Mouse (Mus musculus) spleen, postnatal 0 days (tissue): ENCODE measurements around the gene Nme3. TPM values are rescaled to one million over a fixed set of nuclear protein-coding genes. Genes with fewer than 3 reads are reported as not detected.

ENCODE experiments used
- polyA plus RNA-seq: library from polyadenylated mRNA; unstranded; fragments of >200 nt; fragmentation: Nextera tagmentation; extraction: Ambion mirVana; gene quantifications from 2 replicates; pipeline ENCODE4 v1.2.1, GENCODE M21; 2015

The Nme3 gene
- polyA plus RNA-seq = 66.5 and 77.6 TPM in 2 replicates

GRCm38 (mm10) chr17:24896241-24896992, at the start of gene Nme3:
Gene Nme3, plus strand, starts transcription at chr17:24896500.

DNA sequence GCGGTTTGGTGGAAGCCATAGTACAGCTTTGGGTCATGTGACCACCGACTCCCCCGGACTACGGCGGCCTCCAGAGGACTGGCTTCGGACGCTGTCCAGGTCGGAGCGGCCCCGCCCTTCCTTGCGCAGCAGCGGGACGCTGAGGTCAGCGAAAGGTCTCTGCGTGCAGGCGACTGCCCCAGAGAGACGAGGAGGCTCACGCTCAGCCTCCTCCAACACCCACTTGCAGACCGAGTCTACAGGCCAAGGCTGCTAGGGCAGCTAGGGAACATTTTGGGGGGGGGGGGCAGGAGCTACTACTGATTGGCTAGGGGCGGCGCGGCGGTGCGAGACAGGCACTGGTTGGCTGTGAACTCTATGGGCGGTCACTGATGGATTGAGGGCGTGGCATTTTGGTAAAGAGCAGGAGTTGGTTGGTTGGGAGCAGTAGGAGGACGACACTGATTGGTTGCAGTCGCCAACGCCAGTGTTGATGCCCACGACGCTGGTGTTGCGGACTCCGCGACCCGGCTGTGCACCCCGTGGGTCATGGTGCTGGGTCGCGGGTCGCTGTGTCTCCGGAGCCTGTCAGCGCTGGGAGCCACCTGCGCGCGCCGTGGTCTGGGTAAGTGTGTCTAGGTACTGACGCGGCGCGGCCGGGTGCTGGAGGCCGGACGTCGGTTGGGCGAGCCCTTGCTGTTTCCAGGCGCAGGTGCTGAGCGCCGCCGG, 46.1 kb upstream of the Nme3 start, which contains the start of gene Fahd1:
Gene Fahd1, minus strand, starts transcription at position 300 of the 708 bp plus-strand sequence.

GRCm38 (mm10) chr17:24865776-24866175, 30.5 kb upstream of the Nme3 start, which contains the start of gene Igfals:
Gene Igfals, plus strand, starts transcription at chr17:24865997.

GRCm38 (mm10) chr17:24886134-24886931, 10.0 kb upstream of the Nme3 start, which contains the start of the genes Nubp2 and Spsb3:
Gene Nubp2, minus strand, starts transcription at chr17:24886349.
Gene Spsb3, plus strand, starts transcription at chr17:24886643.

DNA sequence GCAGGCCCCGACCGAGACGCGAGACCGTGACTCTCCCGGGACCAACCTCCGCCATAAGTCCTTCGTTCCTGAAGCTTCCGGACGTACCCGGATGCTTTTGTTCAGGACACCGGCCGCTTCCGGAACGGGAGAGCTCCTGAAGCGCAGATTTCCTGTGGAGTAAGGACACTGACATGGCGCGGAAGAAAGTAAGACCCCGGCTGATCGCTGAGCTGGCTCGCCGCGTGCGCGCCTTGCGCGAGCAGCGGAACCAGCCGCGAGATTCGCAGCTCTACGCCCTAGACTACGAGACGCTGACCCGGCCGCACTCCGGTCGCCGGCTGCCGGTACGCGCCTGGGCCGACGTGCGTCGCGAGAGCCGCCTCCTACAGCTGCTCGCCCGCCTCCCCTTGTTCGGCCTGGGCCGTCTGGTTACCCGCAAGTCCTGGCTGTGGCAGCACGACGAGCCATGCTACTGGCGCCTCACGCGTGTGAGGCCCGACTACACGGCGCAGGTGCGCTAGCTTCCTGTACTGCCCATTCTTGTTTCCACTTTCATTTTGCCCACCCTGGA, 1.2 kb upstream of the Nme3 start, which contains the start of the genes Eme2 and Mrps34:
Gene Eme2, minus strand, starts transcription at position 93 of the 553 bp plus-strand sequence.
Gene Mrps34, plus strand, starts transcription at position 122 of the 553 bp plus-strand sequence.

DNA sequence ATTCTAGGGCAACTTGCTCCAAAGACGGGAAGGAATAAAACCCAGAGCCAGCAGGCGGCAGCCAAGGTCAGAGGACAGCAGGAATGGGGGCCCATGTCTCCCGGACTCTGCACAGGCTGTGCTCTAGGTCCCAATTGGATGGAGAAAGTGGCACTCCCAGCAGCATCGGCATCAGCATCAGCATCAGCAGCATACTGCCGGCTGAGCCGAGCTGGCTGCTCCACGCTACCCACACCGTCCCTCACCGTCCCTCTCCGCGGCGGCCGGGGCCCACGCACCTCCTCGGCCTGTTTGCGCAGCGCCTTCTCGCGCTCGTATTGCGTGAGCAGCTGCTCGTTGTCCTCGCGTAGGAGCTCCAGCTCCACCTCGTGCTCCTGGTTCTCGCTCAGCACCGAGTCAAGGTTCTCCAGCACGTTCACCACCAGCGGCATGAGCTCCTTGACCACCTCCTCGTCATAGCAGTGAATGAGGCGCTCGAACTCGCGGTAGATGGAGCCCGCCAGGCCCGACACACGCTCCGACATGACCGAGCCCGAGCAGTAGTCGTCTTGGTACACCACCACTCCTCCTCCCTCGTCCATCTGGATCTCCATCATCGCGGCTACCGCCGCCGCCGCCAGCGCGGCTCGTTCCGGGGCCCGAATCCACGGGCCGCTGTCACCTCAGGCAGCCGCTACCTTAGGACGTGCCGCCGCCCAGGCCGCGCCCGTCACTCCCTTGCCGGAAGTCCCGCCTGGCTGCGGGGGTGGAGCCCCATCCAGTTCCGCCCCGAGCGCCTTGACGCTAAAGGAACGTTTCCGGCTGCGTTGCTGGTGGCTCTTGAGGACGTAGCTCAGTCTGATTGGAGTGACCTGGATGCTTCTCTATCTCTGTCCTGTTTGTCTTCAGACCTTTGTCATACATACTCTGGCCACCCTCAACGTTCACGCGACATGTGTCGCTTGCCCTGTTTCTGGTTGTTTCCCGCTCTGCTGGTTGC, 40.2 kb downstream of the Nme3 start, which contains the start of gene Mapk8ip3:
Gene Mapk8ip3, minus strand, starts transcription at position 719 of the 979 bp plus-strand sequence.

Other genes starting within 250 kb of the Nme3 start
- 32.8 and 46.2 TPM in 2 replicates for gene Slc9a3r2, start 246.2 kb upstream of the Nme3 start, polyA plus RNA-seq
- 0.44 and 0.54 TPM in 2 replicates for gene Npw, start 238.0 kb upstream of the Nme3 start, polyA plus RNA-seq
- gene Zfp598, start 226.8 kb upstream of the Nme3 start, polyA plus RNA-seq = 9.6 and 9.9 TPM in 2 replicates
- gene Syngr3, start 206.5 kb upstream of the Nme3 start, polyA plus RNA-seq = 0.06 and 0.11 TPM in 2 replicates
- 31.0 and 32.6 TPM in 2 replicates for gene Gfer, start 200.3 kb upstream of the Nme3 start, polyA plus RNA-seq
- 0.81 and 1.3 TPM in 2 replicates for gene Noxo1, start 200.3 kb upstream of the Nme3 start, polyA plus RNA-seq
- 35.3 and 37.9 TPM in 2 replicates for gene Tbl3, start 188.8 kb upstream of the Nme3 start, polyA plus RNA-seq
- gene Rnf151, start 178.4 kb upstream of the Nme3 start, polyA plus RNA-seq = not detected in 2 replicates
- gene Rps2, start 178.4 kb upstream of the Nme3 start, polyA plus RNA-seq = 1,569 and 1,600 TPM in 2 replicates
- 212 and 230 TPM in 2 replicates for gene Ndufb10, start 172.0 kb upstream of the Nme3 start, polyA plus RNA-seq
- 1.1 and 1.3 TPM in 2 replicates for gene Rpl3l, start 168.7 kb upstream of the Nme3 start, polyA plus RNA-seq
- gene Msrb1, start 159.9 kb upstream of the Nme3 start, polyA plus RNA-seq = 103 and 110 TPM in 2 replicates
- not detected in 2 replicates for gene Hs3st6, start 143.5 kb upstream of the Nme3 start, polyA plus RNA-seq
- 0.32 and 0.78 TPM in 2 replicates for gene Meiob, start 92.2 kb upstream of the Nme3 start, polyA plus RNA-seq
- 168 and 186 TPM in 2 replicates for gene Hagh, start 56.4 kb upstream of the Nme3 start, polyA plus RNA-seq
- gene Fahd1, start 46.1 kb upstream of the Nme3 start, polyA plus RNA-seq = 54.4 and 61.1 TPM in 2 replicates
- gene Igfals, start 30.5 kb upstream of the Nme3 start, polyA plus RNA-seq = 0.08 and 0.21 TPM in 2 replicates
- gene Nubp2, start 10.2 kb upstream of the Nme3 start, polyA plus RNA-seq = 73.8 and 78.0 TPM in 2 replicates
- gene Spsb3, start 9.9 kb upstream of the Nme3 start, polyA plus RNA-seq = 51.9 and 55.4 TPM in 2 replicates
- gene Eme2, start 1.4 kb upstream of the Nme3 start, polyA plus RNA-seq = 11.8 and 12.7 TPM in 2 replicates
- gene Mrps34, start 1.4 kb upstream of the Nme3 start, polyA plus RNA-seq = 71.0 and 73.0 TPM in 2 replicates
- 12.6 and 13.3 TPM in 2 replicates for gene Mapk8ip3, start 40.5 kb downstream of the Nme3 start, polyA plus RNA-seq
- gene Jpt2, start 64.2 kb downstream of the Nme3 start, polyA plus RNA-seq = 45.9 and 49.2 TPM in 2 replicates
- 5.2 and 5.9 TPM in 2 replicates for gene Cramp1l, start 119.3 kb downstream of the Nme3 start, polyA plus RNA-seq
- gene Ift140, start 119.6 kb downstream of the Nme3 start, polyA plus RNA-seq = 80.5 and 98.2 TPM in 2 replicates
- gene Tmem204, start 187.1 kb downstream of the Nme3 start, polyA plus RNA-seq = 24.2 and 26.6 TPM in 2 replicates
- 18.4 and 24.4 TPM in 2 replicates for gene Telo2, start 219.5 kb downstream of the Nme3 start, polyA plus RNA-seq
- gene Ptx4, start 224.3 kb downstream of the Nme3 start, polyA plus RNA-seq = not detected in 2 replicates
- 10.8 and 11.8 TPM in 2 replicates for gene Clcn7, start 236.9 kb downstream of the Nme3 start, polyA plus RNA-seq